Mouse (Mus musculus) cerebellum, adult 11 months (tissue): ENCODE measurements around the gene Etnk2.

Experiments used
- DNase-seq: peaks from one replicate; pipeline ENCODE4 v3.0.0; 2022

Etnk2 gene

GRCm38 (mm10) chr1:133353371-133353809 lies 10.0 kb upstream of the Etnk2 start:
- peak; percentile 70 for DNase-seq

GRCm38 (mm10) chr1:133355469-133355868 lies 7.9 kb upstream of the Etnk2 start:
- no peak for DNase-seq

- no peak for DNase-seq
These were observed 7.5 kb upstream of the Etnk2 start for GRCm38 (mm10) chr1:133355912-133356311.

- DNase-seq, result no peak
These were observed 7.0 kb upstream of the Etnk2 start for GRCm38 (mm10) chr1:133356330-133356729.

- no peak for DNase-seq
These were observed 2.4 kb upstream of the Etnk2 start for GRCm38 (mm10) chr1:133361006-133361405.

GRCm38 (mm10) chr1:133362103-133362502 lies 1.3 kb upstream of the Etnk2 start:
- no peak for DNase-seq

- DNase-seq, result no peak
These were observed 754 bp downstream of the Etnk2 start for GRCm38 (mm10) chr1:133364022-133364630.

GRCm38 (mm10) chr1:133364890-133365289 lies 1.5 kb downstream of the Etnk2 start:
- DNase-seq, result no peak

- no peak for DNase-seq
These were observed 3.7 kb downstream of the Etnk2 start for GRCm38 (mm10) chr1:133366951-133367605.

GRCm38 (mm10) chr1:133367606-133368488 lies 4.5 kb downstream of the Etnk2 start:
- no peak for DNase-seq

- no peak for DNase-seq
These were observed 5.3 kb downstream of the Etnk2 start for GRCm38 (mm10) chr1:133368644-133369043.

GRCm38 (mm10) chr1:133370352-133370751 lies 7.0 kb downstream of the Etnk2 start:
- DNase-seq, result no peak

- no peak for DNase-seq
These were observed 8.1 kb downstream of the Etnk2 start for GRCm38 (mm10) chr1:133371431-133371830.

GRCm38 (mm10) chr1:133372113-133372512 lies 8.7 kb downstream of the Etnk2 start:
- DNase-seq, result no peak

GRCm38 (mm10) chr1:133375696-133376346 lies 12.4 kb downstream of the Etnk2 start:
- no peak for DNase-seq

GRCm38 (mm10) chr1:133377547-133377946 lies 14.2 kb downstream of the Etnk2 start:
- DNase-seq, result no peak

- no peak for DNase-seq
These were observed 16.0 kb downstream of the Etnk2 start for GRCm38 (mm10) chr1:133379254-133379985.

GRCm38 (mm10) chr1:133379986-133380320 lies 16.6 kb downstream of the Etnk2 start:
- DNase-seq, result no peak

- no peak for DNase-seq
These were observed 17.1 kb downstream of the Etnk2 start for GRCm38 (mm10) chr1:133380347-133381065.

- no peak for DNase-seq
These were observed 18.6 kb downstream of the Etnk2 start for GRCm38 (mm10) chr1:133382008-133382407.

- no peak for DNase-seq
These were observed 19.3 kb downstream of the Etnk2 start for GRCm38 (mm10) chr1:133382552-133383155.
